Mouse (Mus musculus) olfactory bulb, adult 2 months (tissue): Measurements from ENCODE around the gene Itga6.

ENCODE experiments used
- CTCF ChIP-seq: fragments of 200-500 bp; IDR thresholded peaks from 2 replicates; pipeline ENCODE4 v1.5.1; 2012; ENCODE audit warnings: low read depth, mild to moderate bottlenecking, low read length, moderate library complexity; ENCODE audit not compliant: insufficient read depth
- POLR2A ChIP-seq: fragments of 200-500 bp; IDR thresholded peaks from 2 replicates; pipeline ENCODE4 v1.6.1; 2012; ENCODE audit warnings: mild to moderate bottlenecking, low read depth, low read length, moderate library complexity; ENCODE audit not compliant: insufficient read depth

GRCm38 (mm10) chr2:71730623-71731612, 14.5 kb upstream of the Itga6 start:
- TF ChIP-seq CTCF (no peak), POLR2A (no peak)
